Mouse (Mus musculus) adrenal gland, postnatal 4 days (tissue): ENCODE data around the gene Zfp286. TPM values are rescaled to one million over a fixed set of nuclear protein-coding genes. Genes with fewer than 3 reads are reported as not detected.

ENCODE experiments used
- DNase-seq, 2 experiments: peaks; one replicate each; pipeline ENCODE4 v3.0.0; 2021 to 2022; ENCODE audit warnings: low spot score in 2 of 2, mixed read lengths in 2 of 2
- total RNA-seq, 2 experiments: library from RNA; stranded (reverse); gene quantifications; 2 replicates each; pipeline ENCODE4 v1.2.3; 2021

The Zfp286 gene
- total RNA-seq, 2 experiments from 2014 or later: 8.9 to 11.0 TPM

GRCm38 (mm10) chr11:62710657-62711056 is 78.6 kb downstream of the Zfp286 start:
- no peak for DNase-seq

GRCm38 (mm10) chr11:62708252-62708651 is 81.0 kb downstream of the Zfp286 start:
- no peak for DNase-seq

- no peak for DNase-seq
Observed at GRCm38 (mm10) chr11:62706141-62706540, 83.1 kb downstream of the Zfp286 start.

Other genes starting within 250 kb of the Zfp286 start
- 1,000 to 10,000 TPM; 1,464 to 1,492 TPM for gene Ubb, start 238.3 kb downstream of the Zfp286 start, total RNA-seq
- gene Trpv2, start 215.0 kb downstream of the Zfp286 start, total RNA-seq: 1 to 10 TPM; 3.4 to 4.2 TPM
- 10 to 100 TPM; 47.8 to 53.0 TPM for gene Lrrc75a, start 140.9 kb downstream of the Zfp286 start, total RNA-seq
- 10 to 100 TPM; 49.0 to 53.5 TPM for gene Mmgt2, start 140.8 kb downstream of the Zfp286 start, total RNA-seq
- gene Zfp287, start 57.6 kb downstream of the Zfp286 start, total RNA-seq: 1 to 10 TPM; 8.1 to 8.5 TPM
- not detected for gene Gm10428, start 36.4 kb downstream of the Zfp286 start, total RNA-seq
- gene Trim16, start 30.8 kb upstream of the Zfp286 start, total RNA-seq: 10 to 100 TPM in 1 of 2 experiments, 1 to 10 TPM in 1; 9.9 to 11.7 TPM
- gene Fbxw10, start 57.6 kb upstream of the Zfp286 start, total RNA-seq: 1 to 10 TPM; 2.0 to 2.5 TPM
- 10 to 100 TPM; 34.4 to 41.1 TPM for gene Tvp23b, start 90.0 kb upstream of the Zfp286 start, total RNA-seq
- under 1 TPM in 1 of 2 experiments, not detected in 1; 0.73 TPM for gene Cdrt4, start 161.7 kb upstream of the Zfp286 start, total RNA-seq